Mouse (Mus musculus) stomach, postnatal 0 days (tissue): ENCODE results near the gene Ppp1r37.

Experiments used
- CTCF ChIP-seq: IDR thresholded peaks from 2 replicates; pipeline ENCODE4 v1.5.1; 2016; ENCODE audit warnings: antibody characterized with exemption, low read depth, mild to moderate bottlenecking, moderate library complexity
- EP300 ChIP-seq: optimal IDR thresholded peaks from 2 replicates; pipeline ENCODE3; 2016; ENCODE audit warnings: antibody characterized with exemption

GRCm38 (mm10) chr7:19498326-19498725 is 64.5 kb downstream of the Ppp1r37 start:
- TF ChIP-seq CTCF (no peak), EP300 (no peak)
